Mouse (Mus musculus): ENCODE results near the gene Mpp2. TPM values are rescaled to one million over a fixed set of nuclear protein-coding genes. Genes with fewer than 3 reads are reported as not detected.

Mpp2 gene
- polyA plus RNA-seq, 1 experiment from 2014 or later: 10.2 TPM

DNA sequence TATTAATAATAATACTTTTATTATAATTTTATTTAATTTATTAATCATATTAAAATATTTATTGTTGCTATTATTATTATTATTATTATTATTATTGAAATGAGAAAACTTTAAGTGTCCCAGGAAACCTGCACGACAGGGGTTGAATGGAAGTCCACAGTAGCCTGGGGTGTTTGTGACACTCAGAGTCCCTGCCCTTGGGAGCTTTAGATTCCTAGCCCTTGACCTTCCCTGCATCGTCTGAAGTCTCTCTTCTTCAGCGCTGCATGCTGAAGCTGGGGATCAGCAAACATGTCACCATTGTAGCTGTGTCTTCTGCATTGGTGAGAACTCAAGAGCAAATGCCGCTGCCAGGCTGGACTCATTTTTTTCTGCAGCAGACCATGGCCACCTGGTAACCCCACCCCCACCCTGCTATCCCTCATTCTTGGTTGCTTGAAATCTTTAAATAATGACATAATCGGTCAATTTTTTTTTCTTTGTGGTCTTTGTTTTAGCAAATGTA is 52.8 kb downstream of the Mpp2 start:
- H3K9ac ChIP-seq: no peak overlapping the region
- no peak overlapping the region for H3K4me3 ChIP-seq (replicated peaks)
- no peak overlapping the region for H3K4me2 ChIP-seq
- H3K27me3 ChIP-seq: peaks cover 7% of the 10 kb centered on the region; the same call in 1 of the 2 replicates
- no peak overlapping the region for H3K27ac ChIP-seq
- ATAC-seq (ENCODE audit: low read depth): no peak
- WGBS (ENCODE audit: insufficient replicate concordance): 69% methylated on average over 5 of the region's 5 CpGs
- H3K36me3 ChIP-seq: no peaks in the 10 kb centered on the region
- DNase-seq: no peak
- no peaks in the 10 kb centered on the region for H3K9me3 ChIP-seq (replicated peaks)
- no peaks in the 10 kb centered on the region; the same call in 1 of the 2 replicates for H3K4me1 ChIP-seq (replicated peaks)

DNA sequence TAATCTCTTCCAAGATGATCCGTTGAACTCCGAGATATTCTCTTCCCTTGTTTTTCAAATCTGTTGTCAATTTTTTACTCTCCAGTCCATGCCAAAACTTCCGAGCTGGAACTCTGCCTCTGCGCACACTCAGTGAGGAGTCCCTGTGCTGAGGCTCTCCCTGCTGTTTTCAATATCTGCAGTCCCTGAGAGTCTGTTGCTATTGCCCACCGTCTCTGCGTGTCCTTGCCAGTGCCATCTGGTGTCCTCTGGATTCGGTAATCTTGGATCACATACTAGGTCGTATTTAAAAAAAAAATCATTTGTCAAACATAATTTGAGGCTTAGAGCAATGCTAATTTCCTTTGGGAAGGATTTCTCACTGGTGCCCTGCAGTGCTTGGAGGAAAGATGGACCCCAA is 53.4 kb downstream of the Mpp2 start:
- DNase-seq: no peak
- Histone ChIP-seq H3K4me1 (replicated peaks) (peaks cover 5% of the 10 kb centered on the region; the same call in 1 of the 2 replicates), H3K4me2 (no peak overlapping the region), H3K9me3 (replicated peaks) (no peaks in the 10 kb centered on the region), H3K27ac (no peak overlapping the region), H3K9ac (no peak overlapping the region), H3K27me3 (peaks cover 10% of the 10 kb centered on the region), H3K36me3 (no peaks in the 10 kb centered on the region), H3K4me3 (replicated peaks) (no peak overlapping the region)
- WGBS (ENCODE audit: insufficient replicate concordance): 70% methylated on average over 8 of the region's 8 CpGs
- no peak for ATAC-seq (ENCODE audit: low read depth)

DNA sequence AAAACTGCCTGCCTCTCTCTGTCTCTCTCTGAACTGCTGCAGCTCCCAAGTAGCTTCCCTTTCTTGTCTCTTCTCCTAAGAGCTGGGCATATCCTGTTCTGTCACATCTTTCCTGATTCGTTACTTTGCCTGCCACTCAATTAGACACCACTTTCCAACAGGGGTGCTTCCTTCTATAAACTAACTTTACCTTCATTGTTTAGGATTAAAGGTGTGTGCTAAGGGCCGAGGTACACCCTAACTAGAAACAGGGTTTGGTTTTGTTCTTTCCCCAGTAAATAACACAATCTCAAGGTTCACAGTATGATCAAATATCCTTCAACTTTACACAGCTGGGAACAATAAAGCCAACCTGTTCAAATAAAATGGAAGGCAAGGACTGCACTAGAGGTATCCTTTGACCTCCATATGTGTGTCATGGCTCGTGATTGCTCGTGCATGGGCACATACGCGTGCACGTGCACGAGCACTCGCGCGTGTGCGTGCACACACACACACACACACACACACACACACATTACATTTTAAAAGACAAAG is 55.2 kb downstream of the Mpp2 start:
- Histone ChIP-seq H3K4me3 (replicated peaks) (no peak overlapping the region), H3K27ac (no peak overlapping the region), H3K9me3 (replicated peaks) (no peaks in the 10 kb centered on the region), H3K36me3 (no peaks in the 10 kb centered on the region), H3K4me2 (no peak overlapping the region), H3K4me1 (replicated peaks) (peaks cover 14% of the 10 kb centered on the region), H3K9ac (no peak overlapping the region), H3K27me3 (peaks cover 14% of the 10 kb centered on the region)
- DNase-seq (no peak), ATAC-seq (ENCODE audit: low read depth) (no peak)
- 70% methylated on average over 12 of the region's 12 CpGs for WGBS (ENCODE audit: insufficient replicate concordance)

DNA sequence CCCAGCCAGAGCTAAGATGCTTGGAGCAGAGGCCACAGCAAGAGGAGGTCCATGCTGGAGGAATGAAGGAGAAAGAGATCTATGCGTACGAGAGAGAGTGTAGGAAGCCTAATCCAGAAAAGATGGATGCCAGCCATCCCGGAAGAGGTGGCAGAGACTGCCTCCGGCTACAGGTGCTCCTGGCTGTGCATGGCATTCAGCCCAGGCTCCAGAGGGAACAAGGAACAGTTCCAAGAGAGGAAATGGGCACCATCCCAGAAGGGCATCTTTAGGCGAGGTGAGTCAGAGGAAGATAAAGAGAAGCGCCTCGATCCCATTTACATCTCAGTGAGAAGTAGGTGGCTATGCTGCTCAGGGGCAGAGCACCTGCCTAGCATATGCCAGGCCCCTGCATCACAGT is 57.2 kb downstream of the Mpp2 start:
- ATAC-seq (ENCODE audit: low read depth): no peak
- H3K9ac ChIP-seq: no peak overlapping the region
- no peak overlapping the region for H3K4me3 ChIP-seq (replicated peaks)
- DNase-seq: no peak
- no peaks in the 10 kb centered on the region for H3K9me3 ChIP-seq (replicated peaks)
- WGBS (ENCODE audit: insufficient replicate concordance): 68% methylated on average over 7 of the region's 7 CpGs
- peaks cover 26% of the 10 kb centered on the region for H3K4me1 ChIP-seq (replicated peaks)
- no peak overlapping the region for H3K27ac ChIP-seq
- H3K27me3 ChIP-seq: peaks cover 27% of the 10 kb centered on the region
- no peak overlapping the region for H3K4me2 ChIP-seq
- H3K36me3 ChIP-seq: no peaks in the 10 kb centered on the region

DNA sequence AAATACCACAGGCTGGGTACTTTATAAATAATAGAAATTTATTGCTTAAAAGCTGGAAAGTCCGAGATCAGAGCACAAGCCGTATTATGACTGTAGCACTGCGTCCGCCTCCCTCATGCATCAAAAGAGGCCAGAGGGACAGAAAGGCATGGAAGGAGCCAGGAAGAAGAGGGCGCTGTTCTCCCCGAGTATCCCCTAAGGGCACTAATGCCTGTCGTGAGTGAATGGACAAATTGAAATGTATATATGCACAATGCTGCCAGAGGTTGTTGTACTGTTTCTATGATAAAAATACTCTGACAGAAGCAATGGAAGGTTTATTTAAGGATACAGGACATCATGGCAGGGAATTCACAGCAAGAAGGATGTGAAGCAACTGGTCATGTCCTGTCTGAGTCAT is 58.3 kb downstream of the Mpp2 start:
- Histone ChIP-seq H3K4me2 (no peak overlapping the region), H3K4me1 (replicated peaks) (peaks cover 27% of the 10 kb centered on the region), H3K36me3 (no peaks in the 10 kb centered on the region), H3K27ac (no peak overlapping the region), H3K27me3 (peaks cover 39% of the 10 kb centered on the region), H3K9me3 (replicated peaks) (no peaks in the 10 kb centered on the region), H3K4me3 (replicated peaks) (no peak overlapping the region), H3K9ac (no peak overlapping the region)
- 45% methylated on average over 7 of the region's 7 CpGs for WGBS (ENCODE audit: insufficient replicate concordance)
- DNase-seq (no peak), ATAC-seq (ENCODE audit: low read depth) (no peak)

DNA sequence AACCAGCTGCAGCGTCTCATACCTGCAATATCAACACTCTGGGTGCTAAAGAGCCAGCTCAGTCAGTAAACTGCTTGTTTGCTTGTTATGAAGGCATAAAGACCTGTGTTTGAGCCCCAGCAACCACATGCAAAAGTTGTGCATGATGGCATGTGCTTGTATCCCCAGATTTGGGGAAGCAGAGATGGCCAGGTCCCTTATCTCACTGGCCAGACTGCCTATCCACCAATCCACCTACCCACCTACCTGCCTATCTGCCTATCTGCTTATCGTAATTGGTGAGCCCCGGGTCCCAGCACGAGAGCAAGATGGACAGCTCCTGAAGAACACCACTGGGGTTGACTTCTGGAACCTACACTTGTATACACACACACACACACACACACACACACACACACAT is 59.0 kb downstream of the Mpp2 start:
- no peaks in the 10 kb centered on the region for H3K9me3 ChIP-seq (replicated peaks)
- H3K27ac ChIP-seq: no peak overlapping the region
- H3K4me2 ChIP-seq: no peak overlapping the region; the same call in 1 of the 2 replicates
- peaks cover 45% of the 10 kb centered on the region for H3K27me3 ChIP-seq
- DNase-seq (no peak), ATAC-seq (ENCODE audit: low read depth) (peak; percentile 34; the same call in 1 of the 2 replicates)
- peaks cover 27% of the 10 kb centered on the region for H3K4me1 ChIP-seq (replicated peaks)
- 30% methylated on average over 4 of the region's 4 CpGs for WGBS (ENCODE audit: insufficient replicate concordance)
- H3K9ac ChIP-seq: no peak overlapping the region
- H3K36me3 ChIP-seq: no peaks in the 10 kb centered on the region
- no peak overlapping the region for H3K4me3 ChIP-seq (replicated peaks)

DNA sequence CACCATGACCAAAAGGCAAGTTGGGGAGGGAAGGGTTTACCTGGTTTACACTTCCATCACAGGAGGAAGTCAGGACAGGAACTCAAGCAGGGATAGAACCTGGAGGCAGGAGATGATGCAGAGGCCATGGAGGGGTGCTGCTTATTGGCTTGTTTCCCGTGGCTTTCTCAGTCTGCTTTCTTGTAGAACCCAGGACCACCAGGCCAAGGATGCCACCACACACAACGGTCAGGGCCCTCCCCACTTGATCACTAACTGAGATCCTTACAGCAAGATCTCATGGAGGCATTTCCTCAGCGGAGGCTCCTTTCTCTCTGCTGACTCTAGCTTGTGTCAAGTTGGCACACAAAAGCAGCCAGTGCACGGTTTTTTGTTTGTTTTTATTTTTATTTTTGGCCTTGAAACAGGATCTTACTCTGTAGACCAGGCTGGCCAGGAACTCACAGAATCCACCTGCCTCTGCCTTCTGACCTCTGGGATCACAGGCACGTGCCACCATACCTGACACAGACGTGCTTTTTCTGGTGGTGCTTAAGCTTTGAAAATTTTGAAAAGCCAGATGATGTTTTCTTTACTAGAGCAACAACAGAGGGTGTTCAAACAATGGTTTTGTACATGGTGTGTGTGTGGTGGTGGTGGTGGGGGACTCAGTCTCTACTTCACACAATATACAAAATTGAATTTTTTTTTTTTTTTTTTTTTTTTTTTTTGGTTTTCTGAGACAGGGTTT is 60.1 kb downstream of the Mpp2 start, which contains the start of gene Mpp3:
Gene Mpp3 (minus strand): TSS at position 375 of the 730 bp plus-strand sequence.
- Histone ChIP-seq H3K9me3 (replicated peaks) (no peaks in the 10 kb centered on the region), H3K4me2 (peak within 1 kb of the TSS; percentile 79), H3K4me1 (replicated peaks) (peaks cover 27% of the 10 kb centered on the region), H3K9ac (no peak within 1 kb of the TSS), H3K27me3 (peaks cover 56% of the 10 kb centered on the region), H3K27ac (no peak within 1 kb of the TSS), H3K4me3 (replicated peaks) (peak within 1 kb of the TSS; percentile 59; the same call in 1 of the 2 replicates), H3K36me3 (no peaks in the 10 kb centered on the region)
- WGBS (ENCODE audit: insufficient replicate concordance): 62% methylated on average over 6 of the region's 6 CpGs
- ATAC-seq (ENCODE audit: low read depth): no peak
- DNase-seq: no peak

DNA sequence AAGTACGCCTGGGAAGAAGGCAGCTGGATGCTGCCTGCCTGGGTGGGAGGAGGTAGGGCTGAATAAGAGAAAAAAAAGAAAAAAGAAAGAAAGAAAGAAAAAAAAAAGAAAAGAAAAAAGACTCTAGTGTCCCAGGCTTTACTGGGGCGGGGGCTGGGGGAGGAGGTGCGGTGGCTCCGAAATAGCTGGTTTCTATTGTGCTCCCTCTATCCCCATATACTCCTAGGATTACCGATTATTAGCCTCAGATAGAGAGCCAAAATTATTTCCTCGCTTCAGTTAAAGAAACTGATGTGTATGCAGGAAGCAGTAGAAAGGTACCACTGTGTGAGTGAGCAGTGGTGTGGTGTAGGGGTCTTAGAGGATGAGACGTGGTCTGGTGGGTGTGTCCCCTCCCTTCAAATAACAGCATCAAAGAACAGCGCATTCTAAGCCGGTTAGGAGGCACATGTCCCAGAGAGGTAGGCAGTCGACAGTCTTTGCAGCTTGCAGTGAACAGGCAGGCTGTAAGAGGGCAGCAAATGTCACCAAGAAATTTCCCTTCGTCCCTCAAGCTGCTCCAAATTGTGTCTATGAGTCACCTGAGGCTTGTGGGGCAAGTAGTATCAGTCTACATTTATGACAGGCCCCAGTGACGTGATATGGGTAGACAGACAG is 60.8 kb downstream of the Mpp2 start:
- H3K36me3 ChIP-seq: no peaks in the 10 kb centered on the region
- 14% methylated on average over 12 of the region's 12 CpGs for WGBS (ENCODE audit: insufficient replicate concordance)
- H3K27ac ChIP-seq: no peak overlapping the region
- ATAC-seq (ENCODE audit: low read depth) (no peak), DNase-seq (no peak)
- H3K4me3 ChIP-seq (replicated peaks): peak overlapping the region; percentile 59
- H3K9ac ChIP-seq: no peak overlapping the region
- H3K27me3 ChIP-seq: peaks cover 59% of the 10 kb centered on the region
- peak overlapping the region; percentile 79 for H3K4me2 ChIP-seq
- no peaks in the 10 kb centered on the region for H3K9me3 ChIP-seq (replicated peaks)
- peaks cover 27% of the 10 kb centered on the region for H3K4me1 ChIP-seq (replicated peaks)

DNA sequence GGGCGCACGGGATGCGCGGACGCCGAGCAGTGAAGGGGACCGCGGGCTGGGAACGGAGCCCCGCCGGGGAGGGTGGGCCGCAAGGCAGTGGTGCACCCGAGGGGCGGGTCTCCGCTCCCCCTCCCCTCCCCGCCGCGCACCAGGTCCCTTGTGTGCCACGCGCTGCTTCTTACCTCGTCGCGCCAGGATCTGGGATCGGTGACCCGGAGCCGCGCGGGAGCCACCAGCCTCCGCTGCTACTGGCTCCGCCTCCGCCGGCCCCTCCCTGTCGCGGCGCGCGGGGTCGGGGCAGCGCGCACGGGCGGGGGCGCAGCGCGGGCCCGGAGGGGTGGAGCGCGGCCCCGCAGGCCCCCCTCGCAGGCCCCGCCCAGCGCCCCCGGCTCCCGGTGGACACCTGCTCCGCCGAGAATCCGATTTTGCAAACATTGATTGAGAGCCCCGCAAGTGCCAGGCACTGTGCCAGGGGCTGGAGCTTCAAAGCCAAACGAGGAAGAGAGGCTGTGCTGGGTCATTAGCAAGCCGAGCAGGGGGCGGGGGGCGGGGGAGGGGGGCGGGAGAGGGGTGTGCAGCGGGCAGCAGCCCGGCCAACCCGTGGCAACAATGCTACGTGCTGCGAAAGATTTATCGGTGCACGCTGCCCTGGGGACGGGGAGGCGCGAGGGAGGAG is 61.5 kb downstream of the Mpp2 start:
- Histone ChIP-seq H3K4me1 (replicated peaks) (peaks cover 27% of the 10 kb centered on the region), H3K27ac (no peak overlapping the region), H3K36me3 (no peaks in the 10 kb centered on the region), H3K4me3 (replicated peaks) (peak overlapping the region; percentile 59), H3K27me3 (peaks cover 59% of the 10 kb centered on the region), H3K4me2 (peak overlapping the region; percentile 79), H3K9me3 (replicated peaks) (no peaks in the 10 kb centered on the region), H3K9ac (peak overlapping the region; percentile 52)
- no peak for DNase-seq
- peak; percentile 57 for ATAC-seq (ENCODE audit: low read depth)
- WGBS (ENCODE audit: insufficient replicate concordance): 1% methylated on average over 60 of the region's 73 CpGs

DNA sequence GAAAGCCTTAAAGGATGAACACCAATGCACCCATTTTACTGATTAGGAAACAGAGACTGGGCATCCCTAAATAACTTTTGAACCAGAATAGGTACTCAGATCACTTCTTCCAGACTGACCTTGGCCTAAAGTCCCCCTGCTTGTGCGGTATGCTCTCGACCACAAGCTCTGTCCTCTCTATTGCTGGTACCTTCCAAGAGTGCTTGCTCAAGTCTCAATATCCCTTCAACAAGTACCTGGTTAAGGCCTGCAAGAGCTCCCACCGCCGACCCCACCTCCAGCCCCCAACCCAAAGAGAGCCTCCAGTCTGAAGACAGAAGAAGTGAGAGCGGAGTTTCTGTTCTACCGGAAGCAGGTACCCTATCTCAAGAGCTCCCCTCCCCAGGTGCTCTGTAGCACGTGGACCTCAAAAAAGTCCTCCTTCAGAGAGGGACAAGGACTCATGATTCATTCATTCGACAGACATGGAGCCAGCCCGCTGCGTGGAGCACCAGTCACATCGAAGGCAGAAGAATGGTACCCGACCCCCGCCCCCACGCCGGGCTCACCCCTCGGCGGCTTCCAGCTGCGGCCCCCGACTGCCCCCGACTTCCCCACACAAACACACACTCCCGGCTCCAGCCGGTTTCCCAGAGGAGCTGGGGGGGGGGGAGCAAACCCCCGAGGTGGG is 62.2 kb downstream of the Mpp2 start:
- no peak overlapping the region for H3K27ac ChIP-seq
- peak overlapping the region; percentile 59 for H3K4me3 ChIP-seq (replicated peaks)
- peaks cover 27% of the 10 kb centered on the region for H3K4me1 ChIP-seq (replicated peaks)
- peak overlapping the region; percentile 79 for H3K4me2 ChIP-seq
- H3K27me3 ChIP-seq: peaks cover 59% of the 10 kb centered on the region
- no peak for ATAC-seq (ENCODE audit: low read depth)
- no peaks in the 10 kb centered on the region for H3K9me3 ChIP-seq (replicated peaks)
- H3K36me3 ChIP-seq: no peaks in the 10 kb centered on the region
- DNase-seq: no peak
- H3K9ac ChIP-seq: peak overlapping the region; percentile 52
- WGBS (ENCODE audit: insufficient replicate concordance): 4% methylated on average over 23 of the region's 23 CpGs

Data from liver, embryonic 13.5 days (tissue).